Mouse (Mus musculus) left cerebral cortex, postnatal 10 days (tissue): ENCODE measurements around the gene Mmel1. TPM values are rescaled to one million over a fixed set of nuclear protein-coding genes. Genes with fewer than 3 reads are reported as not detected.

ENCODE experiments used
- DNase-seq, 2 experiments: peaks; one replicate each; pipeline ENCODE4 v3.0.0; 2021 to 2022; ENCODE audit warnings: low spot score in 2 of 2, mixed read lengths in 1 of 2; ENCODE audit errors: extremely low spot score in 1 of 2
- intact Hi-C: fragments of 180-260 bp; cut with DNase I; formaldehyde crosslinking; loops from one replicate; pipeline ENCODE4 v1.15.1; 2025
- total RNA-seq, 2 experiments: library from RNA; stranded (reverse); gene quantifications; 2 replicates each; pipeline ENCODE4 v1.2.3; 2021

The Mmel1 gene
- total RNA-seq, 2 experiments from 2014 or later: 0.22 to 0.51 TPM

DNA sequence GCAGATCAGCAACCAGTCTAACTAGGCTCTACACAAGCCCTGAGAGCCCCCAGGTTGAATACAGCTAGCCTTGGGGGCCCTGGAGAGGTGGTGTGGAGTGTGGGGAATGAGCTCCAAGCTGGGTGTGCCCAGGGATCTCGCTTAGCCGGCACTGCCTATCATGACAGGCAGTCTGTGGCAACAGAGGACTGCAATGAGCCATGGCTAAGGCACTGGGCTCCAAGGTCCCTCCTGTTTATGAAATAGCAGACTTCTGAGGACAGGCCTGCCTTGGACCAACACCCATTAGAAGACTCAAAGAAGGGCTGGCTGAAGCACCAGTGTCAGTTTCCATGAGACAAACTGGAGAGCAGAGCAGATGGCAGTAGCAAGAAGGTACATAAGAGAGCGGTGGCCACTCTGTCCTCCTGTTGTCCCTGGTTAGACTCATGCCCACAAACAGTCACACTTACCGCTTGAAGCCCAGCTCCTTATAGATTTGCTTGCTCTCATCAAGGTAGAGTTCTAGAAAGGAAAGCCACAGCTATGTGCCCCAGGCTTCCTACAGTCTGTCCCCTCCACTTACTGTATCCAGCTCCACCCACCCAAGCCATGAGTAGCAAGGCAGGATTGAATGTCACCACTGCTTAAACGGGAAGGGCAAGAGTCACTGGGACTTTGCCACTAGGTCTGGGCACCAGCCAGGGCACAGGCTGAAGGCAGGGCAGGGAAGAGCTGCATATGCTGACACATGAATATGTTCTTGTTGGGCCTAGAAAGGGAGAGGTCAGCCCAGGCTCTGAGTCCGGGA, 28.5 kb downstream of the Mmel1 start:
- intact Hi-C loops: no loop called here
- no peak for DNase-seq

DNA sequence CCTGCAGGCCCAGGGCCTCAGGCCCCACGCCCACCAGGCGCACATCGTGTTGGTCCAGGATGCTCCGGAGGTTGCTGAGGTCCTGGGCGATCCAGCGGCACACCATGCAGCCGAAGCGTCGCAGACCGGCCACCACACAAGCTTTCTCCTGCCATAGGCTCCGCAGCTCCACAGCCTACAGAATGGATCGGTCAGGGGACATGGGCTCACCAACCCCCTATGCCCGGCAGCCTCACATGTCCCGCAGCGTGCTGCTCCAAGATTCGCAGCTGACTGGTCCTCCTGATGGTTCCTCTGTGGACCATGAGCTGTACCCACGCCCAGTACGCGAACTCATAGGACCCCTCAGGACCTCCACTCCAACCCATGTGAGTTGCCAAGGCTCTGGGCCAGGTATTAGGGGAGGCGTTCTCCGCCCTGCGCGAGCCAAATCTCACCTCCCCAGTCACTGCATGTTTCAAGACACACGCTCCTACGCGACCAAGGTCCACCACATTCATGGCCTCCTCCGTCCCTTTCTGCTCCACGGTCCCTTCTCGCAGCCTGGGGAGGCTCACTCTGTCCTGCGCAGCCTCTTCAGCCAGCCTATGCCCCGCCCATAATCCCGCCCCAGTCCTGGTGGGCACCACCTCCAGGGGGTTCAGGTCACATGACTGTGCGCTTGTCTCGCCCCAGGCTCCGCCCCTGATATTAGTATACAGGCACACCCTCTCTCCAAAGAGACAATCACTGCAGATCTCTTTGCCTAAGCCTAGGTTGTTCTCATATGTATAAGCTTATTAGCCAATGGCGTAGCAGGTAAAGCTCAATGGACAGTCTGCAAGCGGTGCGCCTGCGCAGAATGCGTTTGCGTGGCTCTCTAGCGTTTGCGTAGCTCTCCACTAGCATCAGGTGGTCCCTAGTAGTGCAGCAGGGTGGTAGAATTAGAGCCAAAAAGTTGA, 29.4 kb downstream of the Mmel1 start, which contains the start of gene Fam213b:
Fam213b (minus strand) TSS at position 630 of the 941 bp plus-strand sequence.
- peak; percentile 67 to 88 for DNase-seq
- intact Hi-C loops: no loop called here

GRCm38 (mm10) chr4:154902371-154902770, 33.0 kb downstream of the Mmel1 start:
- DNase-seq: no peak

GRCm38 (mm10) chr4:154904185-154905071, 35.0 kb downstream of the Mmel1 start:
- intact Hi-C loops: no loop called here
- peak; percentile 72 to 90 for DNase-seq

More at GRCm38 (mm10) chr4:154902371-154902770, 33.0 kb downstream of the Mmel1 start:
- intact Hi-C loops: no loop called here

- DNase-seq: peak; percentile 59 to 79
- intact Hi-C loops: no loop called here
These were observed 38.4 kb downstream of the Mmel1 start for GRCm38 (mm10) chr4:154907833-154908232.

DNA sequence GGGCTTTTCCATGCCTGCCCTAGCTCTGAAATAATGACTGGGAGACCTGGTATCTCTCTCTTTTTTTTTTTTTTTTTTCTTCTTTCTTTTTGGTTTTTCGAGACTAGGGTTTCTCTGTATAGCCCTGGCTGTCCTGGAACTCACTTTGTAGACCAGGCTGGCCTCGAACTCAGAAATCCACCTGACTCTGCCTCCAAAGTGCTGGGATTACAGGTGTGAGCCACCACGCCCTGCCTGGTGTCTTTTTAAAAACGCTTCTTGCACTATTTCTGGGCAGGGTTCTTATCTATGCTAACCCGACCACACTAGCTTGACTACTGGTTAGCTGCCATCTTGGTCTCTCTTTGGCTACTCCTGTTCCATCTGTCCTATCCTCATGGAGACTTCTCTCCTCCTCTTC, 39.1 kb downstream of the Mmel1 start:
- intact Hi-C loops: no loop called here

DNA sequence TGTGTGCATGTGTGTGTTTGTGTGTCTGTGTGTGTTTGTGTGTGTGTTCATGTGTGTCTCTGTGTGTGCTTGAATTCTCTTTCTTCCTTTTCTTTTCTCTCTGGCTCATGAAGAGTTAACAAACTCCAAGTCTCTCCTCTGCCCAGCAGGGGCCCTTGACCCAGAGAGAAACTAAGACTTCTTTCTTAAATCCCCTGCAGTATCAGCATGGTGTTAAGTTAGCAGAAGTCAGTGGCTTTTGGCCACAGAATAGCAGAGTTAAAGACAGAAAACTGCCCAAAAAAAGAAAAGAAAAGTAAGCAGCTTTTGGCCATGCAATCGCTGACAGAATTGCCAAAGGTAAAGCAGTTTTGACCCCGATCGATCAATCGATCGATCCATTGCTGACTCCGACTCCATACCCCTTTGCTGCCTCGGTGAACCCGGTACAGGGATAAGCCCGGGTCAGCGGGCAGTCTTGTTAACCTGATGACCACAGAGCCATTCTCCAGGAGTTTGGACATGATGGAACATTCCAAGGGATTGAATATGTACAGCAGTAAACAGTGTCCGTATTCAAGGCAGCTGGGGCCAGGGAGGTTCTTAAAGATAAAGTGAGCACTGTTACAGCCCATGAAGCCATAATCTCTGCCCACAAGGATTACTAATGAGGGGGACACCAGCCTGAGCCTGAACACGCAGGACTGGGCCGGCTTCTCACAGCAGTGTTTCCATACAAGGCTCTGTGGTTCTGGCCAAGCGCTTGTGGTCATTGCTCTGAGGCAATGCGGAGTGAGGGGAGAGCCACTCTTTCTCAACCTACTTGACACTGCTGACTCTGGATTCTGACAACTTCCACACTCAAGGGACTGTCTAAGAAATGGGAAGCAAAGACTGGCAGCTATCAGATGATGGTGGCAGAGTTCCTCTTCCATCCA, 41.5 kb downstream of the Mmel1 start:
- DNase-seq: peak in 1 of 2 experiments; percentile 27
- intact Hi-C loops: no loop called here

More for the DNA sequence above, 39.1 kb downstream of the Mmel1 start:
- no peak for DNase-seq

DNA sequence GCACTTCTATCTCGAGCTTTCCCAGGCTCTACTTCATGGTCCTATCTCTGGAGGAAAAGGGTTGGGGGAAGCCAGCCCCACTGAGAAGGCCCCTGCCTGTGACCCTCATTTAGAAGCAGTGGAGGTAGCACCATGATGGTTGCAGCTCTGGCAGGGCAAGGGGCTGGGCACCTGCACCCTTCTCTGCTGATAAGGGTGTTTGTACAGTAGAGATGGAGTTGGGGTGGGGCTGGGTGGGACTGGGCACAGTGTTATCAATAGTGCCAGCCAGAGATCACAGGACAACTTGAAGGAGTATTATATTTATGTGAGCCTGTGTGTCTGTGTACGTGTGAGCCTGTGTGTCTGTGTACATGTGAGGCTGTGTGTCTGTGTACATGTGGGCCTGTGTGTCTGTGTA, 42.3 kb downstream of the Mmel1 start:
- intact Hi-C loops: no loop called here

GRCm38 (mm10) chr4:154913845-154914244, 44.5 kb downstream of the Mmel1 start:
- intact Hi-C loops: no loop called here
- DNase-seq: peak in 1 of 2 experiments; percentile 2

More for the DNA sequence above, 42.3 kb downstream of the Mmel1 start:
- DNase-seq: no peak

GRCm38 (mm10) chr4:154914252-154914651, 44.9 kb downstream of the Mmel1 start:
- intact Hi-C loops: no loop called here
- no peak for DNase-seq

DNA sequence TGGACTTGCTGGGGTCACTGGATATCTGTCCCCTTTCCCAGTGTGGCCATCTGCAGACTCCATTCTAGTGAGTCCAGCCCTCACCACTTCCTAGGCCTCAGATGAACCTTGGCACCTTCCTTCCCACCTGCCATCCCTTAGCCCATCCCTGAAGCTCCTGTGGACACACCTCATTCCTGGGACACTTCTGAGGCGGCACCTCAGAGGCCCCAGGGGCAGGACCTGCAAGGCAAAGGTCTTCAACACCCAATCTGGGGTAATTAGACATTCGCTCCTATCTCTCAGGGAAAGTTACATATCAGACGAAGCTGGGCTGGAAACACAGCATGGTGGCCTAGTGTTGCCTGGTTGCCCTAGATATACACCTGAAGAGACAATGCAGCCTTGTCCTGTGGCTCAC, 45.3 kb downstream of the Mmel1 start:
- intact Hi-C loops: no loop called here
- DNase-seq: no peak

- no peak for DNase-seq
- intact Hi-C loops: no loop called here
These were observed 45.9 kb downstream of the Mmel1 start for GRCm38 (mm10) chr4:154915286-154915685.

DNA sequence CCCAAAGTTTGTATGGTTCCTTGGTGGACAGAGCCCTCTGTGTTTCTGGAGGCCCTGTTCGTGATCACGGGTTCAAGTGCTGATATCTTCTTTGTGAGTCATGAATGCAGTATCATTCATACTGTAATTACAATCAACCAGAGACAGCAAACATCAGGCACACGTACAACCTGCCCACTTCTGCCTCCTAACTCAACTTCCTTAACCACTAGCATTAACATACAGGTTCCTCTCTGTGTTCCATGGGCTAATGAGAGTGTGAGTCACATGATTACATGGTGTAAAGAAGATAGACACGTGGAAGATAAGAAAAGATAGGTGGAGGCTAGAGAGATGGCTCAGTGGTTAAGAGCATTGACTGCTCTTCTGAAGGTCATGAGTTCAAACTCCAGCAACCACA, 47.3 kb downstream of the Mmel1 start:
- intact Hi-C loops: no loop called here
- DNase-seq: no peak

DNA sequence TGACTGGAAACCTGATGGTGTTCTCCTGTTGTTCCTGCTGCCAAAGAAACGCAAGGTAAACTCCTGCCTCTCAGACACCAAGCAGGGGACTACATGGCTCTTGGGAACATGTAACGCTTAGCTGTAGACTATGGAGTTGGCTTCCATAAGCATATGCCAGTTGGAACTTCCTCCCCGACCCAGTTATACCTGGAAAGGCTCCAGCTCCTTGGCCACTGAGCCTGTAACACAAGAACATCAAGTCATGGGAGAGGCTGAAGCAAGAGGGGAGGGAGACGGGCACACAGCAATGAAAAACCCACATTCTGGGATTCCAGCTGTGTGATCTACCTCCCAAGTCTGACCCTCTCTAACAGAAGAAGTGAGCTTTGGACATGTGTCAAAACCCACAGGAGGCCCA, 52.9 kb downstream of the Mmel1 start:
- intact Hi-C loops: no loop called here
- no peak for DNase-seq

GRCm38 (mm10) chr4:154922931-154923330, 53.5 kb downstream of the Mmel1 start:
- DNase-seq: no peak
- intact Hi-C loops: no loop called here

DNA sequence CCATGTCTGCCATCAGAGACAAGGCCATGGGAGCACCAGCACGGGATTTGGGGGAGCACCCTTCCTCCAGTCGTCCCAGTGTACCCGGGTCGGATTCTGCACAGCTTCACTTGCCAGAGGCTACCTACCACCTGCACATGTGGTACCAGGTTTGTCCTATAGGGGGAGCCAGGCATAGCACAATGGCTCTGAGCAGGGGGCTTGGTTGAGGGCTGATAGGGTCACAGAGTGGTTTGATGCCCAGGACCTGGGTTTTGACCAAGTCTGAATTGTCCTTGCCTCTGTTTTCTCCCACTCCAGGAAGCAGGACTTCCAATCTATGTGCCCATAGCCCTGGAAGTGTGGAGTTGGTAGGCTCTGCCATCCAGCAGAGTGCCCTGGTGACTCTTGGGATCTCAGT, 56.0 kb downstream of the Mmel1 start:
- intact Hi-C loops: no loop called here
- no peak for DNase-seq

GRCm38 (mm10) chr4:154926969-154927898, 57.8 kb downstream of the Mmel1 start:
- intact Hi-C loops: no loop called here
- no peak for DNase-seq
